Mouse (Mus musculus) thymus, adult 2 months (tissue): Measurements from ENCODE around the gene Cfap97d1.
"Not testable (repeated sequence)": the region's sequence is repeated elsewhere in the genome, so short reads cannot be mapped to it uniquely, and the experiment has no call there.

Experiments used
- CTCF ChIP-seq: fragments of 200-500 bp; IDR thresholded peaks from 2 replicates; pipeline ENCODE4 v1.5.1; 2012; ENCODE audit warnings: mild to moderate bottlenecking, control low read depth, low read length, moderate library complexity, borderline replicate concordance; ENCODE audit not compliant: control insufficient read depth, poor library complexity, insufficient read depth; ENCODE audit errors: extremely low read depth
- POLR2A ChIP-seq: fragments of 200-500 bp; IDR thresholded peaks from 2 replicates; pipeline ENCODE4 v1.6.1; 2012; ENCODE audit warnings: mild to moderate bottlenecking, low read length, control low read depth, moderate library complexity; ENCODE audit not compliant: control insufficient read depth, poor library complexity, insufficient read depth; ENCODE audit errors: extremely low read depth

DNA sequence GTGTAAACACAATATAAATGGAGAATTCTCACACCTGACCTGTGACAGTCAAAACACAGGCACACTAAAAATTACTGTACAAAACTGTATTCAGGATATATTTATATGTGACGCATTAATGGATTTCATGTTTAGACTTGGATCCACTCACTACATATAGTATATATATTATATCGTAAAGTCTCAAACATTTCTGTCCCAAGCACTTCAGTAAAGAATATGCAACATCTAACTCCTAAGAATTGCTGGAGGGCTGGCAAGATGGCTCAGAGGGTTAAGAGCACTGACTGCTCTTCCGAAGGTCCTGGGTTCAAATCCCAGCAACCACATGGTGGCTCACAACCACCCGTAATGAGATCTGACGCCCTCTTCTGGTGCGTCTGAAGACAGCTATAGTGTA, 1.4 kb downstream of the Cfap97d1 start:
- TF ChIP-seq CTCF, POLR2A: not testable (repeated sequence)
